Mouse (Mus musculus) neural tube, embryonic 10.5 days (tissue): Measurements from ENCODE around the gene Clock.

Experiments used
- DNase-seq: peaks from one replicate; pipeline ENCODE4 v3.0.0-alpha.2; 2017; ENCODE audit warnings: low spot score; ENCODE audit errors: extremely low spot score

Clock gene

DNA sequence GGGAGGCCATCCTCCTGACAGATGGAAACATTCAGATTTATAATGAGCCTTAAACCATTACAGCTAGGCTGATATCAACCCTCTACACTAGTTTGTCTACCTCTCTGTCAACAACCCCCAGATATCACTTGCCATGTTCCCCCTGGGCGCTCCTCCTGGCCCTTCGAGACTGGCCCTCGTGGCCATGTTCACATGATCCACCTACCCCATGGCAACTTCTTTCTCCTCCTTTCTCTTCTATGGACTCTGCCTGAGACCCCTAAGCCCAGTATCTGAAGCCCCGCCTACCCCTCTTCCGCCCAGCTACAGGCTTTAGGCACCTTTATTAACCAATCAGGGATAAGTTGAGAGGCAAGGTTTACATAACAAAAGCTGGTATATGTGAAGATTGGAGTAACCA lies 124.8 kb downstream of the Clock start:
- no peak for DNase-seq

- DNase-seq = no peak
Measured at GRCm38 (mm10) chr5:76179171-76179570, 125.4 kb downstream of the Clock start.

GRCm38 (mm10) chr5:76177664-76178063 lies 126.9 kb downstream of the Clock start:
- DNase-seq = no peak

- DNase-seq = no peak
Measured at GRCm38 (mm10) chr5:76176841-76177240, 127.8 kb downstream of the Clock start.

GRCm38 (mm10) chr5:76176411-76176810 lies 128.2 kb downstream of the Clock start:
- no peak for DNase-seq

DNA sequence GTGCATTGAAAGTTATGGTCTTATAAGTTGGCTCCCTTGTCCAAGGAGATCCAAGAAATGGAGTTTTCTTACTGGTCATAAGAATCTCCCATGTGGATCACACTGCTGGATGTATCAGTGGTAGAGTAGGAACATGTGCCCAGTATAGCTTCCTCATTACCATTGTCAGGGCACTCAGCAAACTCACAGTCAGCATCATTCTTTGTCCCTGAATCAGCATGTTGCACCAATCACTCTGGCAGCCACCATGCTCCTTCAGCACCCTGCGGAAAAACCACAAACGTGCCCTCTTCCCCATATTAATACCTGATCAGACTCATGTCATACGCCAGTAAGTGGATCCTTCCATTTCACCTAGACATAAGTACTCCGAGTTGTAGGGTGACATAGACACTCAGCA lies 129.5 kb downstream of the Clock start:
- DNase-seq = no peak

DNA sequence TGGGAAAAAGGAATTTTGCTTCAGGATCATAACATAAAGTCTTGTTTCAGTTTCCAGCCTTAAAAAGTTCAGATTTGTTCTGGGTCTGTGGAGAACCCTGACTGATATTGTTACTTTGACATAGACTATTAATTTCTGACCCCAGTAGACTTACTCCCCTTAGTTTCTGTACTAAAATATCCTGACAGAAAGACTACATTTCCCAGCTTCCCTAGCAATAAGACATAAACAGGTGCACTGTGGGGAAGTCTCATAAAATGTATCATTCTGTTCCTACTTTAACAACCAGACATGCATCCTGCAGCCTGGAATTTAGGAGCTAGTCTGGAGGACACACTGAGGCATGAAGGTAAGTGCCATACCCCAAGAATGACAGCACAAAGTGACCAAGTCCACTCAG lies 133.6 kb downstream of the Clock start:
- no peak for DNase-seq

DNA sequence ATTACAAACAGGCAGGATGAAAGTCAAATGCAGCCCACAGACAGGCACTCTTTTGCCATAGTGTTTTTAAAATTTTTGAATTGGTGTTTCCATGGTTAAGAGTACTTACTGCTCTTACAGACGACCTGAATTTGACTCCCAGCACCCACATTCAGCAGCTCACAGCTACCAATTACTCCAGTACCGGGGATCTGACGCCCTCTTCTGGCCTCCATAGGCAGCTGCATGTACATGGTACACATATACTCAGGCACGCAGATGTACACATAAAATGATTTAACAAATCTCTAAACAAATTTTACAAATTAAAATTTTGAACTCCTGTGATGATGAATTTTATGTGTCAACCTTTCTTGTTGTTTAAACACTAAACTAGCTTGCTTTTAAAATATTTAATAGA lies 134.1 kb downstream of the Clock start:
- DNase-seq = no peak

GRCm38 (mm10) chr5:76164827-76165226 lies 139.8 kb downstream of the Clock start:
- DNase-seq = no peak

DNA sequence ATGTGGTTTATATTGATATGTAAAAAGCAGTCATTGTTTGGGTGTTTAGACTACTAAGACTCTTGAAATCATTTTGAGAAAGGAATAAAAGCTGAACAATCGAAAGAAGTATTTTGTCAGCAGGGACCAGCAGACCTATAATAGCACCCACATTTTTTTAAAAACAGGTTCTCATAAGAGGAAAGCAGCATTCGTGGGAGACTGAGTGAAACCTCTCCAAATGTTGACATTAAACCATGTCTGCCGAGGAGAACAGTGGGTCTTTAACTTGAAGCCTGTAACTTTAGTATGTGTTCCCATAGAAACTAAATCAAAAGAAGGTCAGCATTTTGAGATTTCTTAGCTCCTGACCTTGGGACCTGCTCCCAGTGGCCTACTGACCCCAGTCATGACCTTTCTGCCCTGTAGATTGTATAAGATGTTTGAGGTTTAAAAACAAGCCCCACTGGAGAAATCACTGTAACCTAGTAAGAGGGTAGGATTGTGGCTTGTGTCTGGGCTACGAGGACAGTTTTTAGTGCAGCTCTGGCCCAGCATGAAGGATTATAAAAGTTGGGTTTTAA lies 140.7 kb downstream of the Clock start:
- no peak for DNase-seq

DNA sequence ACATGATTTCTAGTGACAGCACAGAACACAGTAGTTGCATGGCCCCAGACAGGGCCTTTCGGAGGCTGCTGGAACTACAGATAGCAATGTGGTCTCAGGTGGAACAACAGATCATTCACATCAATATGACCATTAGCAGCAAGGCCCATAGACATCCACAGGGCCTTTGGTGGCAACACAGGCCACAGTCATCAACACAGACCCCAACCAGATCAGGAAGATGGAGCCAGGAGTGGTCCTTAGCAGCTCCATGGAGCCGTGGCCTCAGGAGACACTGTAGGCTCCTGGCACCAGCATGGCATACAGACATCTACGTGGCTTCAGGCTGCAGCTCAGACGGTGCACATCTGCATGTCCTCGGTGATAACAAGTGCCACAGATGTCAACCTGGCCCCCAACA lies 141.7 kb downstream of the Clock start:
- DNase-seq = no peak

GRCm38 (mm10) chr5:76161491-76161890 lies 143.1 kb downstream of the Clock start:
- DNase-seq = no peak

- DNase-seq = no peak
Measured at GRCm38 (mm10) chr5:76160086-76160485, 144.5 kb downstream of the Clock start.
